Mouse (Mus musculus) adrenal gland, postnatal 10 days (tissue): ENCODE data around the gene Dand5. TPM values are rescaled to one million over a fixed set of nuclear protein-coding genes. Genes with fewer than 3 reads are reported as not detected.

Experiments
- DNase-seq: peaks from one replicate; pipeline ENCODE4 v3.0.0; 2021; ENCODE audit warnings: mixed read lengths
- total RNA-seq, 2 experiments: library from RNA; stranded (reverse); gene quantifications; 2 replicates each; pipeline ENCODE4 v1.2.3; 2021

Gene Dand5
- total RNA-seq, 2 experiments from 2014 or later: 5.0 to 6.9 TPM

DNA sequence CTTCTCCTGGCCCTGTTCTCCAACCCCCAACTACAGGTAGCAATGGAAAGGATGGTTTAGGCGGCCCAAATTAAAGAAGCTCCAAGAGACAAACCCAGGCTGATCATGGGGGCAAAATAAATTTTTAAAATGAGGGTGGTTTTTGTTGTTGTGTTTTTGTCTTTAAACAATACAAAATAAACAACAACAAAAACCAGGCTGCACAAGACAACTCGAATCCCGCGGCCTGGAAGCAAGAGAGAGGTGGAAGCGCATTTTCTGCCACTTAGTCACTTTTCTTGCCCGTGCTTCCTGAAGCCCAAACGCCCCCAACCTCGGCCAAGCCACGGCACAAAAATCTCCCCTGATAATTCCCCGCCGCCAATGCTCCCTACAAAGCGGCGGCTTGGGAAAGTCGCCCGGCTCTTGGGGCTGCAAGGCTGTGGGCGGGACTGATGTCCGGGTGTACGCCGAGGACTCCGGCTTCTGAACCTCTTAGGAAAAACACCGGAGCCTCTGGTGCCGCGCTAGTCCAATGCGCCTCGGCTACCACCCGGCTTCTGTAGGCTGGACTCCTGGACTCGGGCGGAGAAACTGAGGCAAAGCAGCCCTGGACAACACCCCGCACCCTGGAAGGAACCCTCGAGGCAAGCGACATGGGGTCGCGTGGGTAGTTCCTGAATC lies 38.6 kb downstream of the Dand5 start:
- DNase-seq: peak; percentile 74

DNA sequence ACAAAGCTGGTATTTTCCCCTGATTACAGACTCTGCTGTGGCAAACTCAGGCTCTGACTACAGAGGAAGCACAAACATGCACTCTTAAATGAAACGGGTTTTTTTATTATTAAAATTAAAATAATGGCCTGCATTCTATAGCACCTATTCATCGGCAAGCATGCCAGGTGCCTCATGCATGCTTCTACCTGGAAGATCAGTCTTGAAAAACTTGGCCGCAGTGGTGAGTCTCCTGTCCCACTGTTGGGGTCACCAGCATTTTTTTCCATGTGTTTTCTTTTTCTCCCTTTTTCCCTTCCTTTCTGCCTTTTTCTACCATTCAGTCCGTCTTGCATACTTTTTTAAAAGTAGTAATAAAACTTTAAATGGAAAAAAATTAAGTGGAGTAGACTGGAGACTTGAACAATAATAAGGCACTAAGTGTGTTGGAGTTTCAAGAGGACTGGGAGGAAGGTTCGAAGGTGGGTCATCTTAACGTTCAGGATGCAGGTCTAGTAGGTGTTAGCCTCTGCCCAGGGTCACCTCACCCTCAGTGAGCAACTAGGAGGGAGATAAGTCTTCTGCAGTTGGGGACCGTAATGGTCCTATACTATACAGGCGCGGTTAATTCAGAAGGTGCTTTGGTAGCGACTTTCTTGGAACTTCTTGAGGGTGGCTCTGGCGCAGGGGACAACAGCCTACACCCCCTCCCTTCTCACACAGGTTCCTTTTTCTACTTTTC lies 39.3 kb downstream of the Dand5 start:
- DNase-seq: no peak

DNA sequence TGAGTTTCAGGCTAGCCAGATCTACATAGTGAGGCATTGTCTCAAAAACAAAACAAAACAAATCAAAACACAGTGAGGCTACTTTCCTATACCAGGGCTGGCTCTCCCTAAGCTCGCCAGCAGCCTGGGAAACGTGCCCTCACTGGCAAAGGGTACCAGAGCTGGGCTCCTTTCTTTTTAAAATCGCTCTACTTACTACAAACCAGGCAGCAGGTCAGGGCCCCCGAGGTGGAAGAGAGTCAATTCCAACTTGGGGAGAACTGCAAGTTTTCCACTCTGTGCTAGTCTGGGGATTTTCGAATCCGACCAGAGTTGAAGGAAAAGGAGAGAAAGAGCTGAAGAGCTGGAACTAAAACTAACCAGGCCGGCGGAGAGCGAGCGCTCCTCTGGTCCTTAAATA lies 39.9 kb downstream of the Dand5 start:
- peak; percentile 60 for DNase-seq

DNA sequence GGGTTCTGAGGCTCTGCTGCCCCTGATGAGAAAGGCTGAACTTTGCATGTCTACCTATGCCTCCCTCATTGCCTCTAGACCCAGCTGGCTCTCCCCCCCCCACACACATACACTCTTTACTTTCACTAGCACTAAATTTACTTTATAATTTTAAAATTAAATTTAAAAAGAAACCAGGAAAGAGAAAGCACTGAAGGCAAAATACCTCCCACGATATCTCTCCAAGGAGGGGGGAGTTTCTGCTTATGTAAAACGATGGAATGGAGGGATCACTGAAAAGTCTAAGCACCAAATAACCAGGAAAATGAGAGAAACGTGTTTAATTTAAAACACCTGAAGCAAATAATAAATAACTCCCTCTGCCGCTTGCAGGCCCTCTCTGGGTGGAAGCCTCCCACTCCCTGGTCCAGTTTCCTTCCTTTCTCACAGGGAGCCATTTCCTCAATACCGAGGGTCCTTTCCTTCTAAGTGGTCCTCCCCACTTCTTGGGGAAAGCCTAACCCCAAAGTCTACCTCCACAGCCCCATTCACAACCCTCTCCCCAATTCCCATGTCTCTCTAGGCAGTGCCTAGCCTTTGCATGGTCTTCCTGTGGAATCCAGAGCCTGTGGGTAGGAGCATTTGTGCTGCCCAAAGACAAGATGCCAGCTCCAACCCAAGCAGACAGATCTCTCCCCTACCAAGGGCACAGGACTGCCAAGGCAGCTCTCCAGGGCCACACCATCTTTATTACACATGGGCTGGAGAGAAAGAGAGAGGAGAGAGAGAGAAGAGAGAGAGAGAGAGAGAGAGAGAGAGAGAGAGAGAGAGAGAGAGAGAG lies 40.7 kb downstream of the Dand5 start:
- no peak for DNase-seq

DNA sequence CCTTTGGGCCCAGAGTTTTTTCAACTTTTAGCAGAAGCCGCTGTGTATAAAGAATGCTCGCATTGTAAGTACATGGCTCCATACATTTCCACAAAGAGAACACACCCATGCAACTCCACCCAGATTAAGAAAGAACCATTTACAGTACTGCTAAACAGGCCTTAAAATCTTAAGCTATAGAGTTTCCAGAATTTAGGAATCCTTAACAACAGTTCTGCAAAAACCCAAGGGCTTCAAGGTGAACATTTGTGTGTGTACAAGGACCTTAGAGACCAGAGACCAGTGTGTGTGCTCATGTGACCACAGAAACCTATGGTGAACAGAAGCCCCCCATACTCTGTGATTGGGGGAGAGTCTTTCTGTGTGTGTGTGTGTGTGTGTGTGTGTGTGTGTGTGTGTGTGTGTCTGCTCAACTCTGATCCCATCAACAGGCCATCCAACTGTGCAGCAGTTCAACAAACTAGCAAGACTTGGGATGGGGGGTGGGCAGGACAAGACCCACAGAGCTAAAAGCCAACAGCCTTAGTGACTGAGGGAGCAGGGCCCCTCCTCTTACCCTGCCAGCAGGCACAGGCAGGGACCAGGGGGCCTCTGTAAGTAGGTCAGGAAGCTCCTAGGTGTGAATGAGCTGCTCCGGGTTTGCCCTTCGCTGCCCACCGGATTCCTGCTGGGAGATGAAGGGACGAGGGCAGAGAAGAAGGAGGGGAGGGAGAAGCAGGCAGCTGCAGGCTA lies 41.5 kb downstream of the Dand5 start:
- no peak for DNase-seq

DNA sequence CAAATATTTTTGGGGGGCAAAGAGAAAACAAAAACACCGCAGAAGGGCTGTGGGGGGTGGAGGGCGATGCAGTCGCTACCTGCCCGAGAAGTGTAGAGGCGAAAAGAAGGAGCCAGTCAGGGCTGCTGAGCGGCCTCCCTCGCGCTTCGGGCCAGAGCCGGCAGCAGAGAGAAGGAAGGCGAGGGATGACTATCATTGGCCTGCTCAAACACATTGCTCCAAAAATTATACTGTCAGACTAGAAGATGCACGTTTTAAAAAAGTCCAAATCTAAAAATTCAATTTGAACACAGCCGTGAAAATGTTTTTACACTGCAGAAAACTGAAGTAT lies 42.4 kb downstream of the Dand5 start:
- no peak for DNase-seq

DNA sequence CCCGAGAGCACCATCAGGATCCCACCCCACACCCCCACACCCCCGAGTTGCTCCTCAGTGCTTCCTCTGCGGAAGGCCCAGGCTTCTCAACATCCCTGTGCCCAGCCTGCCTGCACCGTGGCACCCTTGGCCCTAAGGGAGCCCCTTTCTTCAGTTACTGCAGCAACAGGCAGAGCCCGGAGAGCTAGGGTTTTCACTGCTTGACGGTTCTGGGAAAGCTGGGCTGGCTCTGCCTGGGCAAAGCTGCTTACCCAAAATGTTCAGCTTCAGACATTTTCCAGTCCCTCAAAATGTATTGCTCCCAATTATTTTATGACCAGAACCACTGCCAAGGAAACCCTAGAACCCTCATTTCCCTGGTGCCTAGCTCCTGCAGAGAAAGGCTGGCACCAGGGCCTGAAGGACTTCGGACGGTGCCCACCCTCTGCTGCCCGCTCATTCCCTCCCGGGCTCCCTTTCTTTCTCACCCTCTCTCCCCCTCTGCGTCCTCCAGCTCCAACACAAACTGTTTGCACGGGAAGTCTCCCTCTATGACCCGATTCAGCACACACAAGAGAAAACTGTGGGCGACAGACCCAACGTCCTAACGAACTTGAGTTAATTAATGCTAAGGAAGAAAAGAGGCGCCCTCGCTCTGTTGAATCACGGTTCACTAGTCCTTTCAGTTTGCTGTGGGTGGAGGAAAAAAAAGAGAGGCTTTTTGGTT lies 43.0 kb downstream of the Dand5 start:
- no peak for DNase-seq

DNA sequence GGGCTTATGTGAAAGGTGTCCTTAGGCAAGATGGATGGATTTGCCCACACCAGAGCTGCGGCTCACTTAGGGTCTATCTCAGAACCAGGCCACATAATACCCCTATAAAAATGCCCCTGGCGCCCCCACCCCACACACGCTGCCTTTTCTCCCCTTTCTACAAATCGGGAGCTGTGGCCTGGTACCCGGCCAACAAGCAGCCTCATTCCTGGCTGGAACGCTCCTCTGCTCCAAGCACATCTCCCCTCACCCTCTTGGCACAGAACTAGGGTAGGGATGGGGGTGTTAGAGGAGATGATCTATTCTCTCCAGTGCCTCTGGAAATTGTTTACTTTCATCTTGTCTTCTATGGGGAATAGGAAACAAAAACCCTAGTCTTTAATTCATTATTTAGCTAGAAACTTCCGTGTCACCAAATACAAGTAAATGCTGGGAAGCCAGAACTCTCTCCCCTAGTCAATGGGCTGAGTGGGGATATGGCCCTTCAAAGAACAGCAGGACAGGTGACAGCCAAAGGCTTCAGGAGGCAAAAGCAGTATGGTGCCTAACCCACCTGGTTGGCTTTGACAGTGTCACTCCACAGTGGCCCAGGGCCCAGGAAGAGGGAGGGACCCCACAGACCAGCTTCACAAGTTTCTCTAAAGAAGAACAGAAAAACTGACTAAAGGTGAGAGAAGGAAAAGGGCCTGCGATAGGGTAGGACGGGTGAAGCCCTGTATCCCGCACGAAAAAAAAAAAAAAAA lies 43.8 kb downstream of the Dand5 start:
- no peak for DNase-seq

DNA sequence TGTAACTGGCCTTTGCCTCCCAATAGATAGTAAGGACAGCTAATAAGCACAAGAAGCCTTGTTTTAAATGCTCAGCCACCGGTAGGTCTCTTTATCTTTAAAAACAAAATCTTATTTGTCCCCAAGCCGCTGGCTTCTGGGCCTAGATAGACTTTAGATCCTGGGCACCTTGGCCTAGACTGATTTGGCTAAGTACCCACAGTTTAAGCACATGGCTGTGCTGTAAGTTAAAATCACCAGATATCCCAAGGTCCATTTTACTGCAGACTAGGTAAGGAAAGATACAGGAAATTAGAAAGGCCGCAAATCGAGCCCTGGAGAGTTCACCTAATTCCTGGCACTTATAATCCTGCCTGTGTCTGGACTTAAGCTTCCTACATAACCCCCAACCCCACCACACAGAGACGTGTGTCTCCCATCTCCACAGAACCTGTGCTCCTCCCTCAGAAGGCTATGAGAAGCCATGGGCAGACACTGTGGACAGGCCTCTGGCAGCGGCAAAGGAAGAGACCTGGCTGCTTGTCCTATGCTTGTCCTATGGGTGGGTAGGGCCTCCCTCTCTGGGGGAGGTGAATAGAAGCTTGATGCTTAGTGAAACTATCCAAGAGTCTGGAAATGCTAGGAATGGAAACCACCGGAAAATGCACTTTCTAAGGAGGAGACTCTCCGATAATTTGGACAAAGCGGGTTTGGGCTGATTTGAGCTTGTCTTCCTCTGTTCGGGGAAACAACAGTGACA lies 44.6 kb downstream of the Dand5 start:
- no peak for DNase-seq

DNA sequence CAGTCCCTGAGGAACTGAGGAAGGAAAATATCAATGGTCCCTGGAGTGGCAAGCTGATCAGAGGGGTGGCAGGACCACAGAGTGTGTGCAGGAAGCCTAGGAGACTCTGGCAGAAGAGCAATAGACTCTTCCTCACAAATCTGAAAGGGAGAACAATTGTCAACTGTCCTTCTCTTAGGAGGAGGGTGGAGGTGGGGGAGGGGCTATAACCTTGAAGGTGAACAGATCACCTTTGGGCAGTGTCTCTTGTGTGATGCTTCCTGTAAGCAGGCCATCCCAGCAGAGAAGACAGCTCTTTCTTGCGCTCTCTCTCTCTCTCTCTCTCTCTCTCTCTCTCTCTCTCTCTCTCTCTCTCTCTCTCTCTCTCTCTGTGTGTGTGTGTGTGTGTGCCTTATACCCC lies 46.1 kb downstream of the Dand5 start:
- no peak for DNase-seq

DNA sequence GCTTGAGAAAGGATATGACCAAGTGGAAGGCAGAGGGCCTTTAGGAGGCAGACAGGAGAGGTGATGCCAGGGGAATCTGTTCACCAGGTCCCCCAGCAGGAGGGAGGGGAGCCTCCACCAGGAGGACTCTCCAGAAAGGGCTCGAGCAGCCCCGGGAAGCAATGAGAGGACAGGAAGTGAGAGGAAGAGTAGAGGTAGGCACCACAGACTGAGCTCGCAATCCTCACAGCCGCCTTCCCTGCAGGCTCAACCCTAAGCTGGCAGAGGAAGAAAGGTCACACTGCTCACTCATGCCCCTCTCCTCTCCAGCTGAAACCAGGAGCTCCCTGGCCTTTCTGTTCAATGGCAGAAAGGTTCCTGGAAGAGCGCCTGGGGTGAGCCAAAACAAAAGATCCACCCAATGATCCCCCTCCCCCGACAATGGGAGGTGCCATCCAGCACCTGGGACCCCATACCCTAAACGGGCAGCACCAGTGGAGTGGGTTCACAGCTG lies 47.0 kb downstream of the Dand5 start:
- DNase-seq: no peak

DNA sequence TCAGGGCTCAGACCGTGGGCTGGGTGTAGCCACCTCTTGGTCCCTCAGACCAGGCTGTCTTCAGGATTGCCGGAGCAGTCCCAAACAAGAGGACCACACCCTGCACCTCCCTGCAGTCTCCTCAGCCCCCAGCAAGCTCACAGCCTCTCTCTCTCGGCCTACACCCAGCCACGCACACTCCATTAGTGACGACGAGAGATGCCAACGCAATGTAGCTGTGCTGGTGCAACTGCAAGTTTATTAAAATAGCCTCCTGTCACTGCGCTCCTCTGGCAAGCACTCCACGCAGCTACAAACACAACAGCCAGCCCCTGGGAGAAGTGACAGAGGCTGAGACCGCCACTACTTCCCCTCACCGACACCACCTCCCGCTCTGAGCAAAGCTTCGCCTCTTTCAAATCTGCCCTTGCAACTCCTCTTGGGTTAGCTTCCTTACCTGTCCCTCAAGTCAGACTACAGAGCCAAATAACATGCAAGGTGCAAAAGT lies 47.5 kb downstream of the Dand5 start:
- no peak for DNase-seq

DNA sequence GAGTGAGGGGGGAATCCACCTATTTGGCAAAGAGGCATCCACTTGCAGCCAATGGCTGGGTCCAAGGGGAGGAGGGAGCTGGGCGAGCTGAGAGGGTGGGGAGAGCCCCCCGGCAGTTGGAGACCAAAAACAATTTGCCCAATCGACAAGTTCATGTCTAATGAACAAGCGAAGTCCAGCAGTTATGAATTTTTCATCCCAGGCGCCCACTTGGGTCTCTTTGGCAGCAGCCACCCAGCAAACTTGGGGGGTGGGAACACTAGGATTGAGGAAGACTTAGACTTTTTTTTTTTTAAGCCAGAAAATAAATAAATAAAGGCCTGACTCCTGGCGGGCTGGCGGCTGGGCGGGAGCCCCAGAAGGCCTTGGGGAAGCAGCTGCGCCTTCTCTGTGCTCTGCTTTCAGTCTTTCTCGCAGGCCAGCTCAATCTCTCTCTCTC lies 48.1 kb downstream of the Dand5 start:
- DNase-seq: peak; percentile 45

DNA sequence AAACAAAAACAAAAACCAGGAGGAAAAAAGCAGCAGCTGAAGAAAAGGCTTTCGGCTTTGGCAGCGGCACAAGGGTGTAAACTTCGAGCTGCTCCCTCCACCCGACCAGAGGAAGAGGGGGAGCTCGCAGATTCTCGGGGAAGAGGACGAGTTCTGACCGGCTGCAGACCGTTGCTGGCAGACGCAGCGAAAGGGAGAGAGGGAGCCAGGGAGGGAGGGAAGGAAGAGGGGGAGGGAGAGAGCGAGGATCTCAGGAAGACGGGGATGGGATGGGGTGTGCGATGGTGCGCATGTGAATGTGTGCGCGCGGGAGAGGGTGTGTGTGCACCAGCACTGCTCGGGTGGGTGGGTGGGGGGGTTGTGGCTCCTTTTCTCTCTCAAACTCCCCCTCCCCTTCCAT lies 48.8 kb downstream of the Dand5 start:
- peak; percentile 70 for DNase-seq

DNA sequence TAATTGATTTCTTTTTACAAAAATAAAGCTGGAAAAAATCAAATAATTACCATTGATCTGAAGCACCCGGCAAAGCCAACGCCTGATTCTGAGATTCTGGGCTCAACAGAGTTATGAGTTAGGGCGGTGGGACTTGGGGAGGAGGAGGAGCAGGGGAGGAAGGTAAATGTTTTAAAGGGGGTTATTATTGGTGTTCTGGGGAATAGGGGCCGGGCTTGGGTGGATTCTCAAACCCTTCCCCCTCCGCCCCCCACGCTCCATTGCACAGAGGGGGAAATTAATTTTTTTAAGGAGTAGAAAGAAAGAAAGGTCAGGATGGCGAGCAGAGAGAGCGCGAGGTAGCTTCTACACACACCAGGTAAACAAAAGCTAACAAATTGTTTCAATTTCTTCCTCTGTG lies 49.3 kb downstream of the Dand5 start:
- no peak for DNase-seq

DNA sequence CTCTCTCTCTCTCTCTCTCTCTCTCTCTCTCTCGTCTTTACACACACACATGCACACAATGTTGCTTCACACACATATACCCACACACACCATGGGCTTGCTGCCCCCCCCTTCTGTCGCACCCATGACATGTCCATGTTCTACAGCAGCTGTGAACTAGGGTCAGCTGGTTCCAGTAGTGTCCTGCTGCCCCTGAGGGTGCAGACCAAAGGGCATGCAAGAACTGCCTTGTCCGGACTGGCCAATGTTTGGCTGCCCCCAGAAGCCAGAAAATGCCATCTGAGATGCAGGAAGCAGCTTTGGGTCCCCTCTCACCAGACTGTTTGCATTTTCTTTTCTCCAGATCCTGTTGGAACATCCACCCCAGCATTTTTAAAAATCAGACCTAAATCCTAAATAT lies 50.0 kb downstream of the Dand5 start:
- no peak for DNase-seq

DNA sequence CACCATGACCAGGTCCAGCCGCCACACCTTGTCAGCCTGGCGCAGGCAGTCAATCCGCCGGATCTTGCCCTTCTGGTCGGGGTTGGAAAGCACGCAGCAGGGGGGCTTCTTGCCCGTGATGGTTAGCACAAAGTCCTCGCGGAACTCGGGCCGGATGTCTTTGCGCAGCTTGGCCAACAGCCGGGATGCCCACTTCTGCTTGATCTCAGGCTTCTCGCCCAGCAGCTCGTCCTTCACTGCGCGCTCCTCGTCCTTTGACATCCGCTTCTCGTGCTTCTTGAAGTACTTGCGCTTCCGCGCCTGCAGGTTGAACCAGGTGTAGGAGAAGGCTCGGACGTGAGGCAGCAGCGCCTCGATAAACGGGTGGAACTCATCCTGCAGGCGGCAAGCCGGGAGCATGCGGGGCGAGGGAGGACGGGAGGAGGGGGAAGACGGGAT lies 50.7 kb downstream of the Dand5 start:
- DNase-seq: no peak

DNA sequence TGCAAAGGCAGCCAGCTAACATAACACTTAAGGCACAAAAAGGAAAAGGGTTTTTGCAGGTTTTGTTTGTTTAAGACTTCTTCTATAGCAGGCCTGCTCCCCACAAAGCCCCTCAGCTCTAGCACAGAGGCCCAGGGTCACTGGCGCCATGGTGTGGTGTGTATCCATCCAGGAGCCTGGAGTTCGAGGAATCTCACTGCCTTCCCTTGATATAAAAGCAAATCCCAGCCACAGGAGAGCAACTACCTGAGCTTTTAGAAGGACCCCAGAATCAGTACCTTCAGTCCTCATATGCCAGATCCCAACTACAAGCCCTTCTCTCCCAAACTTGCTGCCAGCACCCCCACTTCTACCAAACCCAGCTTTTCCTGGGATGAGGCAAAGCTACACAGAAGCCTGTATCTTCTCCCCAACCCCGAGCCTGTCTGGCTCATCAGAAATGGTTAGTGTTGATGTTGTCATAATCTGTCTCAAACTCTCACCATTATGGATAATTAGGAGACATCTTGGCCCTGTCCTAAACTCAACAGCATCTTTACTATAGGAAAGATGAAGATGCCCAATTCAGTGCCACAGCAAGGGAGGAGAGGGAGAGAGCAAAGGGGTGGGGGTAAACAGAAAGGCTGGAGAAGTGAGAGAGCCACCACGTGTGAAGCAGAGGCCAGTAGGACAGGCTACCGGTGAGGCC lies 51.5 kb downstream of the Dand5 start:
- no peak for DNase-seq
